Mouse (Mus musculus) myocyte (in vitro differentiated cells): Measurements from ENCODE around the gene Selenbp1.

ENCODE experiments used
- E2F4 ChIP-seq: IDR thresholded peaks from one replicate; pipeline ENCODE4 v1.6.1; 2011; ENCODE audit warnings: mild to moderate bottlenecking, control low read depth, moderate library complexity; ENCODE audit not compliant: insufficient read depth
- MAX ChIP-seq: IDR thresholded peaks from one replicate; pipeline ENCODE4 v1.6.1; 2011; ENCODE audit warnings: low read depth, mild to moderate bottlenecking, control low read depth
- MYOG ChIP-seq, 3 experiments: IDR thresholded peaks; one replicate each; pipeline ENCODE4 v1.6.1; 2011; ENCODE audit warnings: control low read depth in 2 of 3, low read depth in 2 of 3, mild to moderate bottlenecking in 2 of 3; ENCODE audit not compliant: insufficient read length in 2 of 3, control insufficient read depth in 1 of 3, insufficient read depth in 1 of 3
- POLR2A ChIP-seq: IDR thresholded peaks from one replicate; pipeline ENCODE4 v1.6.1; 2011; ENCODE audit warnings: low read depth, mild to moderate bottlenecking, control low read depth, moderate library complexity; ENCODE audit not compliant: insufficient read length
- POLR2AphosphoS2 ChIP-seq: IDR thresholded peaks from one replicate; pipeline ENCODE4 v1.6.1; 2011; ENCODE audit warnings: low read depth, control low read depth; ENCODE audit not compliant: insufficient read length
- REST ChIP-seq: IDR thresholded peaks from one replicate; pipeline ENCODE4 v1.6.1; 2011; ENCODE audit warnings: mild to moderate bottlenecking, control low read depth, moderate library complexity; ENCODE audit not compliant: insufficient read depth, insufficient read length
- TCF12 ChIP-seq: IDR thresholded peaks from one replicate; pipeline ENCODE4 v1.6.1; 2011; ENCODE audit warnings: mild to moderate bottlenecking, control low read depth; ENCODE audit not compliant: poor library complexity, insufficient read depth, severe bottlenecking
- USF1 ChIP-seq: IDR thresholded peaks from one replicate; pipeline ENCODE4 v1.6.1; 2011; ENCODE audit warnings: low read depth, mild to moderate bottlenecking, control low read depth, moderate library complexity

DNA sequence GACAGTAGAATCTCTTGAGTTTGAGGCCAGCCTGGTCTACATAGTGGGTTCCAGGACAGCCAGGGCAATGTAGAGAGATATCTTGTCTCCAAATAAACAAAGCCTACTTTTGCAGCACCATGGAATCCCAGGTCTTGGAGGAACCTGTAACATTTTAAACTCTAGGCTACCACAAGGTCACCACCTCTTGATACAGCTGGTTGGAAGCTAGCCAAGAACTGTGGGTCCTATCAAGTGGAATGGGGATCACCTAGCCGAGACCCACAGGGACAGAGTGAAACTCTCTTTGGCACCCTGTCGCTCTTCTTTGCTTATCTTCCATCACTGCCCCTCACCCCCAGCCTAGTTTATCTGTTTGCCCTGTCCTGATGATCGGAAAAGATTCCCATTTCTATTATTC lies 39.7 kb downstream of the Selenbp1 start:
- TF ChIP-seq POLR2A (no peak), REST (no peak), MYOG (IDR thresholded peaks at IDR 0.05; ENCODE audit: control insufficient read depth in 1 of 3, insufficient read depth in 1 of 3, insufficient read length in 2 of 3, low read depth in 2 of 3) (no peak), POLR2AphosphoS2 (no peak), TCF12 (no peak), MAX (no peak), USF1 (no peak), E2F4 (no peak)
